Mouse (Mus musculus) liver, postnatal 0 days (tissue): ENCODE results near the gene Mroh2a.

Source experiments
- CTCF ChIP-seq: sonication (generic); IDR thresholded peaks from 2 replicates; pipeline ENCODE4 v1.5.1; 2016; ENCODE audit warnings: antibody characterized with exemption, low read depth
- EP300 ChIP-seq: IDR thresholded peaks from 2 replicates; pipeline ENCODE4 v1.6.1; 2016; ENCODE audit warnings: antibody characterized with exemption, low read depth, mild to moderate bottlenecking

DNA sequence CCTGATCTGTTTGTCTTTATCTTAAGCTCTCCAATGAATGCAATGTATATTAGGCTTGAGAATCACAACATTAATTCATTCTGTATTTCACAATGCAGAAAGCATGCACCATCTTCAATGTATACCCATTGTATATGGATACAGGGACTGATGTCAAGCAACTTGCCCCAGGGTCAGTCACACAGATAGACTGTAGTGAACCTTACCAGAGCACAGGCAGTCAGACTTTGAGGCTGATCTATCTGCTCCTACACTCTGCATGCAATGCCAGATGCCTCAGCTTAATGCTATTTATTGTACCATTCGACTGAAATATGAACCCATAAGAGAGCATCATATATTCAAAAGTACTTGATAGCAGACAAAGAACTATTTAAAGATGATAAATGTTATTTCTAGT lies 63.7 kb downstream of the Mroh2a start:
- TF ChIP-seq CTCF = no peak
- no peak for TF ChIP-seq EP300
